Mouse (Mus musculus) ZHBTc4 (cell line): Measurements from ENCODE around the gene Serpinb3a.
"Not testable (repeated sequence)": the region's sequence is repeated elsewhere in the genome, so short reads cannot be mapped to it uniquely, and the experiment has no call there.

Experiments
- DNase-seq: peaks from one replicate; pipeline ENCODE4 v3.0.0-alpha.2; 2011; ENCODE audit warnings: low read depth, low spot score

Gene Serpinb3a

GRCm38 (mm10) chr1:107052203-107052602 lies at the start of gene Serpinb3a:
Gene Serpinb3a (minus strand): TSS chr1:107052303.
- no peak for DNase-seq

GRCm38 (mm10) chr1:107098417-107098816 lies 46.3 kb upstream of the Serpinb3a start:
- DNase-seq, result peak; percentile 36

- DNase-seq, result no peak
Measured at GRCm38 (mm10) chr1:107083406-107083805, 31.3 kb upstream of the Serpinb3a start, which contains the start of gene Serpinb3d. Gene Serpinb3d (minus strand): TSS chr1:107083506.

- not testable (repeated sequence) for DNase-seq
Measured at GRCm38 (mm10) chr1:107034236-107034635, 17.9 kb downstream of the Serpinb3a start.

- DNase-seq, result no peak
Measured at GRCm38 (mm10) chr1:107025886-107026285, 26.2 kb downstream of the Serpinb3a start.

- DNase-seq, result no peak
Measured at GRCm38 (mm10) chr1:107015210-107015609, 36.9 kb downstream of the Serpinb3a start.

- DNase-seq, result peak; percentile 60
Measured at GRCm38 (mm10) chr1:107014530-107014929, 37.6 kb downstream of the Serpinb3a start.

- DNase-seq, result no peak
Measured at GRCm38 (mm10) chr1:107006316-107006715, 45.8 kb downstream of the Serpinb3a start.

GRCm38 (mm10) chr1:107001754-107002153 lies 50.3 kb downstream of the Serpinb3a start:
- no peak for DNase-seq

GRCm38 (mm10) chr1:107000424-107000823 lies 51.7 kb downstream of the Serpinb3a start:
- no peak for DNase-seq
